Mouse (Mus musculus): Measurements from ENCODE around the gene Setdb1.

Setdb1 gene

GRCm38 (mm10) chr3:95292899-95293298 is 64.1 kb downstream of the Setdb1 start:
- DNase-seq (ENCODE audit: low read depth, low spot score) = no peak

DNA sequence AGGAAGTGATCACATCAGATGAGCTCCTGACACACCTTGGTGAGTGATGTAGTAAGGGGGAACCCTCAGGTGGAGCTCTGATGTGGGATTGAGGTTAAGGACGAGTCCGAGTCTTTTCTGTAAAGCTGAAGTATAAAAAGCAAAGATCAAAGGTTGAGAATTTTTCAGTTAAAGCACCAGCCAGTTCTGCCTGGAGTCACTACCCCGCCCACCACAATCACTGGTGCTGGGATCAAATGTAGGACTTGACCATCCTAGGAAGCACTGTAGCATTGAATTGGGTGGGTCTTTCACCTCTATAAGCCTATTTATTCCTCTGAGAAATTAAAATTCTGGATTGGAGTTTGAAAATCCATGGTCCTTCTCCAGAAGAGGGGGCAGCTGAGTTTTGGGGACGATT is 66.0 kb downstream of the Setdb1 start:
- no peak for DNase-seq (ENCODE audit: low read depth, low spot score)

GRCm38 (mm10) chr3:95290156-95290555 is 66.8 kb downstream of the Setdb1 start:
- no peak for DNase-seq (ENCODE audit: low read depth, low spot score)

DNA sequence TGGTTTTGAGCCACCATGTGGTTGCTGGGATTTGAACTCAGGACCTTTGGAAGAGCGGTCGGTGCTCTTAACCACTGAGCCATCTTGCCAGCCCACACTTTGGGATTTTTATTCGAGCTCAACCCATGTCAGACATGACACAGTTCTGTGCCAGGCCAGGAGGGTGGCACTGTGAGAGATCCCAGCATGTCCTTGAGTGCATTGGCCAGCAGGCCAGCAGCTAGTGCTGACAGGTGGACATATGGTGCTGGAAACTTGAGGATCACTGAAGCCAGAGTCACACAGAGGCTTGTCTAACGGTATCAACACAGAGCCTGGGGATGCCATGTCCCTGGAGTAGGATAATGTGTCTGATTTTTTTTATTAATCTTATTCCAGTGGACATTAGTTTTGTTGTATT is 67.6 kb downstream of the Setdb1 start:
- no peak for DNase-seq (ENCODE audit: low read depth, low spot score)

DNA sequence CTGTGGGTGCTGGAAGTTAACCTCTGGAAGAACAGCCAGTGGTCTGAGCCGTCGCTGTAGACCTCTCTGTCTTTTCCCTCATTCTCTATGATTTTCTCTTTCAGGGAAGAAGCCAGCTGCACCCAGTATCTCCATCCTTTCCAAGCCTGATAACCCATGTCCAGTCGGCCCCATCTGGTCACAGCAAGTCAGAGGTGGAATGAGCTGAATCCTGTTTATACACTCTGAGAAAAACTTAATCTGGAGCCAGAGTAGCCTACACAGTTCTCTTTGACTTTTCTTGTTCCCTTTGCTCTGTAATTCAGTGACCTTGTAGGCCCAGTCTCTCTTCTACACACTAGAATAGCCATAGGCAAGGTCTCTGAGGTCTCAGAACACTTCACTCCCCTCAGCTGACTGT is 69.5 kb downstream of the Setdb1 start:
- DNase-seq (ENCODE audit: low read depth, low spot score) = no peak

DNA sequence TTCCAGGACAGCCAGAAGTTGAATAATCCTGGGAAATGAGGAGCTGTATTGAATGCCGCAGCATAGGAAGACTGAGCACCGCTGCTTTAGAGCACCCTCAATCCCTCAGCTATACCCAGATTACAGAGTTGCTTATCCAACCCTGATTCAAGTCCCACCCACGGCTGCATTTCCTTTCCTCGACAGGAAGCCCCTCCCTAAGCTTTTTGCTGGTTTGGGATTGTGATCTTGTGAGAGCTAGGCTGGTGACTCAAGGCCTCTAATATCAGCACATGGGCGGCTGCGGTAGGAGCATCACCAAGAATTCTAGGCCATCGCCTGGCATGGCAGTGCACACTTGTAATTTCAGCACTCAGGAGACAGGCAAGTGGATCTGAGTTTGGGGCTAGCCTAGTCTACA is 70.5 kb downstream of the Setdb1 start:
- no peak for DNase-seq (ENCODE audit: low read depth, low spot score)

DNA sequence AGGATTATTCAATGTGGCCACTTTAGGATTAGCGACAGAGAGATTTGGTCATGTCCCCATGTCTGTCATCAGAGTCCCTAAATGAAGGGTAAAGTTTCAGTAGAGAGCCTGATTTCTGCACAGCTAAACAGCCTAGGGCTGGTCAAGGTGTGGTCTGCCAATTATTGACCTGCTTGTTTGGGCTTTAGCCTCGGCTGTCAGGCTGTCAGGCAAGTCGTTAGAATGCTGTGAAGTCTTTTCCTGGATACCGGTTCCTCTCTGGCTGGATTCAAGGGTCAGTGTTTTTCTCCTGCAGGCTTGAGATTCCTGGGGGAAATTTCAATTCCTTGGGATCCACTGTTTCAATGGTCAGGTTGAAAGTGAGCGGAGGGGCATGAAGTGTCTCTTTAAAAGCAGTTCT is 71.0 kb downstream of the Setdb1 start:
- no peak for DNase-seq (ENCODE audit: low read depth, low spot score)

- DNase-seq (ENCODE audit: low read depth, low spot score) = no peak
Measured at GRCm38 (mm10) chr3:95285390-95285789, 71.6 kb downstream of the Setdb1 start.

DNA sequence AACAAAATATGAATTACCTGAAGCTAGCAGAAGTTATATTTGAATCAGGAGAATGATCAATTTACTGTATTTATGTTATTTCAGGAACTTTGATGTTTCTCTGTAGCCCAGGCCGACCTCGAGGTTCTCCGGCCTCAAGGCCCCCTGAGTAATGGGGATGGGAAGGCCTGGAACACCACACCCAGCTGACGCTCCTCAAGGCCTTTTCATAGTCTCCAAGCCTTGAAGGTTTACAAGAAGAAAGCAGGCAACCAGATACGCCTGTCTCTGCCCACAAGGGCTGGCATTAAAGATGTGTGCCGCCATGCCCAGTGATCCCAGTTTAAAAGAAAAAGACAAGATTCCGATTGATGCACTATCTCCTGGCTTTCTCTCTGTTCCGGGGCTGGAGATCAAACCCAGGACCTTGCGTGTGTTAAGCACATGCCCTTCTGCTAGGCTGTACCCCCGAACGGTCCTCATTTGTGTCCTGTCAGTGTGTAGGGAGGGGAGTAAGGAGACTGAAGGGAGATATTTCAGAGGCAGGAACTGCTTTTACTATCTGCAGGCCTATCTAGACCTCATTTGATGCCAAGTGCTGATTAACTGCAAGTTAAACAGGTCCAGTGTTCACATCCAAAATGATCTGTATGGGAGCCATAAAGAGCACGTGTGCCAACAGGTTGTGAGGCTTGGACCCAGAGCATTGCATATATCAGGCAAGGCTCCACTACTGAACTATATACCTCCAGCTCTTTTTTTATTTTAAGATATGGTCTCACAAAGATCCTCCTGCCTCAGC is 72.3 kb downstream of the Setdb1 start:
- DNase-seq (ENCODE audit: low read depth, low spot score) = no peak

DNA sequence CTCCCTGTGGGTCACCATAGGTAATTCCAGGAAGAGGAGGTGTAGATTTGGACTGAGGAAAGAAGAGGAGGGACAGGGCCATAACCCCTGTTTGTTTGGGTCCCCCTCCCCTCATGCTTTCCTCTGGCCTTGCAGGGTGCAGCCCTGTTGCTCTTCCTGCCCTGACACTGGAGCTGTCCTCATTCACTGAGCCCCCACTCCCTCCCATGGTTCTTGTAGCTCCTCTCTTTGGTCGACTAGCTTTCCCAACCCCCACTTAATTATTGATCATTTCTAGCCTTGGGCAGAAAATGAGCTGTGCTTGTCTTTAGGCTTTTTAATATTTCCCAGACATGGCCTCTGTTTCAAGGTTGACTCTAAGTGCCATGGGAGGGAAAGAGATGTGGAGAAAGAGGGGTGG is 72.9 kb downstream of the Setdb1 start:
- DNase-seq (ENCODE audit: low read depth, low spot score) = no peak

- DNase-seq (ENCODE audit: low read depth, low spot score) = no peak
Measured at GRCm38 (mm10) chr3:95283589-95283941, 73.4 kb downstream of the Setdb1 start.

GRCm38 (mm10) chr3:95282865-95283588 is 74.0 kb downstream of the Setdb1 start:
- peak; percentile 59 for DNase-seq (ENCODE audit: low read depth, low spot score)

- no peak for DNase-seq (ENCODE audit: low read depth, low spot score)
Measured at GRCm38 (mm10) chr3:95282381-95282864, 74.6 kb downstream of the Setdb1 start.

DNA sequence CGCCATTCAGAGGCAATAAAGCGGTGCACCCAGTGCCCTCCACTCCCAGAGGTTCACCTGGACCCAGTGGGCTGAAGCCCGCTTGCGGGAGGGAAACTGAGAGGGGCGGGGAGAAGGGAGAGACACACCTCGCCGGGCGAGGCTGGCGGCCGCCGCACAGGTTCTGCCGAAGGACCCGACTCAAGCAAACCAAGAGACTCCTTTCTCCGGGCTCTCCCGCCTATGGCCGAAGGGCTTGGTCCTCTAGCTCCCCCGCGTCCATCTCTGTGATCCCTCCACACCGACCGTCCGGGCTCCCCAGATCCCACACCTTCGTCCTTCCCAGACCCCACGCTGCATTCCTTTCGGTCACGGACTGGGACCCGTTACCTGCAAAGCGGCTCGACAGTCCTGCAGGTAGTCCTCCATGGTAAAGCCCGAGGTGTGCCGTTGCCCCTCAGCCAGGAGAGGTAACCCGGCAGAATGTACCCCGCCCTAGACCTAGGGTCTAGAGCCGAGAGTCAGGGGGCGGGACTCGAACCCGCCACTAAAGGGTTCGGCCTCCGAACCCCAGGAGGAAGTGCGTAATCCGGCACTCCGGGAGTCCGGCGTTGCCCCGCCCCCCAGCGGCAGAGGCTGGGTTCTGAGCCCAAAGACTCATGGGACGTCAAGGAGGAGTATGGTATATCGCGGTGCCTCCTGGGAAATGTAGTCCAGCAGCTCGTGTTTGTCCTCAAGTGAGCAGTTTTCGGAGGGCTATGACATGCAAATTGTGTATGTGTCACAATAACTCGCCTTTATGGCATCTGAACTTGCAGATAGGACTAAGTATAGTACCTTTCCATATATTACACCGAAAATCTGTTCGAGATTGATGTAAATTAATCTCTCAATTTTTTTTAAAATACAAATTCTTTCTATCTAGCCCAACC is 75.5 kb downstream of the Setdb1 start, which contains the start of the genes Mindy1 and Prune1:
Gene Mindy1, plus strand, starts transcription at position 130 of the 911 bp plus-strand sequence.
Gene Prune1, minus strand, starts transcription at position 861 of the 911 bp plus-strand sequence.
- peak; percentile 97 for DNase-seq (ENCODE audit: low read depth, low spot score)

DNA sequence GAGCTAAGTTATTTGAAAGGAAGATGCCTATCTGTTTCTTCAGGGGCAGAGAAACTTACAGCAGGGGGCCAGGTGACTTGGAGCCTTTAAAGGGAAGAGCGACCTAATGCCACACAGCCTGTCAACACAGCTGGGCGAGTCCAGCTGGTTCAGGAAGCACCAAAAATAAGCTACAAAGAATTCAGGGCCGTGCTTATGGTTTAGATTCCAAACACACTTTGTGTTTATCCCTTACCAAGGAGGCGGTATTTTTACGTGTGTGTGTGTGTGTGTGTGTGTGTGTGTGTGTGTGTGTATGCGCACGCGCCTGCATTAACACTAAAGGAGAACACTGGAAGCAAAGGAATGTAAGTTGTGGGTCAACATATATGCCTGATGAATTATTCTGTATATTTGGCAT is 76.3 kb downstream of the Setdb1 start:
- peak; percentile 13 for DNase-seq (ENCODE audit: low read depth, low spot score)

DNA sequence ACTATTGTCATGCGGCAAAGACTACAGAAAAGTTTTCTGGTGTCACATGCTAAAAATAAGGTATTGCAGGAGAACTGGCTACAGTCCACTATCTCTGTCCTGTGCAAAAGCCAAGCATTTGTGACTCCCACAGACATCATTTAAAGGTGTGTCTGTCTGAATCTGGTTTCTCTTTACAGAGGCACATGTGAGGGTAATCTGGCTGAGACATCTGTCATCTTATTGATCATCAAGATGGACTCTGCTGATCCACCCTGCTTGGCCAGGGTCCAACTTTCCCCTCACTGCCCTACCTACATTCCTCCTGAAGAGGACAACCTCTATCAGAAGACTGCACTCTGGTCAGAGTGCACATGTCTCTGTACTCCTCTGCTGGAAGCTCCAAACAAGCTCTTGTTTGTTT is 79.9 kb downstream of the Setdb1 start:
- no peak for DNase-seq (ENCODE audit: low read depth, low spot score)

GRCm38 (mm10) chr3:95276428-95276934 is 80.5 kb downstream of the Setdb1 start:
- no peak for DNase-seq (ENCODE audit: low read depth, low spot score)

DNA sequence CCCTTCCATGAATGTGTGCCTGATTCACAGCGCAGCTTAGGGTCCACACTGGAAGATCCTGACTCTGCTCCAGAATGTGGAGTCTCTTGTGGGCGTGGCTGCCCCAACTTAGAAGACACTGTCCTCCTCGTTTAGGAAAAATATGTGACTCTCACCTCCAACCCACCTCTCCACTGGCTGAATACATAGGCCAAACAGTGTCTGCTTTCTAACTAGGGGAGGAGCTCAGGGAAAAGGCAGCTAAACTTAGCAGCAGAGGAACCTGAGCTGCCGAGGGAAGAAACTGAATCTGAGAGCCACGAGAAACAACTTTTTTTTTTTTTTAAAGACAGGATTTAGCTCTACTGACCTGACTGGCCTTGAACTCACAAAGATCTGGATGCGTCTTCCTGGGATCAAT is 81.8 kb downstream of the Setdb1 start:
- no peak for DNase-seq (ENCODE audit: low read depth, low spot score)

DNA sequence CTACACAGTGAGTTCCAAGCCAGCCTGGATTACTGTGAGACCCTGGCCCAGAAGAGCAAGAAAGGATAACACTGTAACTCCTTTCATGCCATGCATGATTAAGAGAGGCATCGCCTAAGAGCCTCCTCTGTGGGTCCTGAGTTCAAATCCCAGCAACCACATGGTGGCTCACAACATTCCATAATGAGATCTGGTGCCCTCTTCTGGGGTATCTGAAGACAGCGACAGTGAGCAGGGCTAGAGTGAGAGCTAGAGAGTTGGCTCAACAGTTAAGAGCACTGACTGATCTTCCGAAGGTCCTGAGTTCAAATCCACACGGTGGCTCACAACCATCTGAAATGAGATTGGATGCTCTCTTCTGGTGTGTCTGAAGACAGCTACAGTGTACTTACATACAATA is 82.5 kb downstream of the Setdb1 start:
- DNase-seq (ENCODE audit: low read depth, low spot score) = no peak

Measured in telencephalon, adult 2 months (tissue).